Mouse (Mus musculus) CD8-positive naive resting alpha-beta T cell, adult 2 months (primary cell): ENCODE measurements around the gene D630039A03Rik.
A peak's percentile ranks its signal among the peaks of the same experiment; 100 is the strongest.

Source experiments
- DNase-seq, 2 experiments: peaks; one replicate each; pipeline ENCODE4 v3.0.0; 2022; ENCODE audit warnings: low read depth in 2 of 2, low spot score in 2 of 2

Gene D630039A03Rik

GRCm38 (mm10) chr4:57916201-57916661 lies at the start of gene D630039A03Rik:
Gene D630039A03Rik, minus strand, starts transcription at chr4:57916297.
- DNase-seq, result peak; percentile 28 to 34

DNA sequence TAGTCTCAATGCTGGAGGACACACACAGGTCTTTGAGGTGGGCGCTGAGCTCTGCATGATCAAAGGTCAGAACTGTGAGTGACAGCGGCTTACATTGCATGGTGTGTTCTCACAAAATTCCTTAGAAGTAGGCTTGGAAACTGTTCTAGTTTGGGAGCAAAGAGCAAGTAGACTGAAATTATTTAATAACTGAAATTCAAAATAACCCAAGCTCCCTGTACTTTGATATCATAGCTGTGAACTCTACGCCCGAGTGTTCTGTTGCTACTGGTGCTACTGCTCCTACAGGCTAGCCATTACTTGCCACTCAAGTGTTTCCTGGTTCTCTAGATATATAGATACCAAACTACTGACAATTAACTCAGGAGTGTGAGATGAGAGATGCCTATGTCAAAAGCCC lies 49.4 kb upstream of the D630039A03Rik start:
- no peak for DNase-seq

DNA sequence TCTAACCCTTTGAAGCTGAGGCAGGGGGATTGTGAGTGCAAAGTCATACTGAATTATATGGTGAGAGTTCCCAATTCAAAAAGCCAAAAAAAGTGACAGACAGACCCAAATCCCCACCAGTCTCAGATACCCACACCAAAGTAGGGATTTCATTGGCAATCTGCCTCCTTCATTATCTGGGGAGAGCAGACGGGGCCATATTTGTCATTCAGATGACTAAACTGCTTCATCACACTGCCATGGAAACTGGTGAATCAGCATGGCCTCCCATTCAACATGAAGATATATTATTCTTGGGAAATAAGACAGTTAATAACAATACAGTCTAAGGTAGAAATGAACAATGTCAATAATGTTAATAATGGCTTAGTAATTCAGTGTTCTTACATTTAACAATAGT lies 48.0 kb upstream of the D630039A03Rik start:
- no peak for DNase-seq

GRCm38 (mm10) chr4:57959056-57959455 lies 43.0 kb upstream of the D630039A03Rik start:
- DNase-seq, result no peak

GRCm38 (mm10) chr4:57958098-57958497 lies 42.0 kb upstream of the D630039A03Rik start:
- DNase-seq, result no peak

- no peak for DNase-seq
These were observed 41.3 kb upstream of the D630039A03Rik start for GRCm38 (mm10) chr4:57957200-57958085.

- peak; percentile 90 to 93 for DNase-seq
These were observed 40.2 kb upstream of the D630039A03Rik start, which contains the start of gene Txn1 for GRCm38 (mm10) chr4:57956029-57956960. Gene Txn1, minus strand, starts transcription at chr4:57956411.

DNA sequence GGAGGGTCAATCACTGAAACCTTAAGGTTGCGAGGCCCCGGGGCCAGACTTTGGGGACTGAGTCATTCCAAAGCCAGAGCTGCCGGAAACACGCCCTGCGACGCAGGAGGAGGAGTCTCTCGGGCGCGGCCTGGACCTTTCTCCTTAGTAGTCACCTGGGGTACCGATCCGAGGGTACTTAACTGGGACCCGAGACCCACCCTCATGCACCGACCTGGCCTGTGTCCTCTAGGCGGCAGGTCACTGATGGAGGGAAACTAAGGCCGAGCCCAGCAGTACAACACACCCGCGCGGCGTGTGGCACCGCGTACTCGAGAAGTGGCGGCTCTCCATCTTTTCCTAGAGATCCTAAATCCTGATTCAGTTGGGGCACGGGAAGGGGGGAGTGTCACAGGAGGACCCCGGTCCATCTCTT lies 39.5 kb upstream of the D630039A03Rik start:
- DNase-seq, result peak; percentile 18 to 43

- DNase-seq, result no peak
These were observed 38.9 kb upstream of the D630039A03Rik start for GRCm38 (mm10) chr4:57954991-57955390.

- no peak for DNase-seq
These were observed 38.5 kb upstream of the D630039A03Rik start for GRCm38 (mm10) chr4:57954580-57954979.

GRCm38 (mm10) chr4:57953796-57954195 lies 37.7 kb upstream of the D630039A03Rik start:
- DNase-seq, result no peak

DNA sequence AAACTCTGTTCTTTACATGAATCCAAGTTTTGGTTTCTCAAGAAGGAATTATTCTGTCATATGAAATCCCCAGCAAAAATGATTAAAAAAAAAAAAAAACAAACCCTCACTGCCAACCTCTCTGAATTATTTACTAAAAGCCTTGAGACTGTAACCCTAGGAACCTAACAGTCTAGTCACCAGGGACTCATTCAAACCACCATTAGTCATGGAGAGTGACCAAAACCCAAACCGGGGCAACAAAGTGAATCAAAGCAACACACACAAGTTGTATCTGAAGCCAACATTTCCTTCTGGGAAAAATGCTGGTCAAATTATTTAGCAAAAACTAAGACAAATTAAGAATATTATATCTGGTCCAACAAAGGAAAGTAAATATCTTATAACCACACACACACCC lies 36.8 kb upstream of the D630039A03Rik start:
- no peak for DNase-seq

- no peak for DNase-seq
These were observed 36.3 kb upstream of the D630039A03Rik start for GRCm38 (mm10) chr4:57952416-57952815.

GRCm38 (mm10) chr4:57949866-57950265 lies 33.8 kb upstream of the D630039A03Rik start:
- no peak for DNase-seq

- no peak for DNase-seq
These were observed 31.4 kb upstream of the D630039A03Rik start for GRCm38 (mm10) chr4:57947476-57947875.

GRCm38 (mm10) chr4:57947036-57947435 lies 30.9 kb upstream of the D630039A03Rik start:
- no peak for DNase-seq

DNA sequence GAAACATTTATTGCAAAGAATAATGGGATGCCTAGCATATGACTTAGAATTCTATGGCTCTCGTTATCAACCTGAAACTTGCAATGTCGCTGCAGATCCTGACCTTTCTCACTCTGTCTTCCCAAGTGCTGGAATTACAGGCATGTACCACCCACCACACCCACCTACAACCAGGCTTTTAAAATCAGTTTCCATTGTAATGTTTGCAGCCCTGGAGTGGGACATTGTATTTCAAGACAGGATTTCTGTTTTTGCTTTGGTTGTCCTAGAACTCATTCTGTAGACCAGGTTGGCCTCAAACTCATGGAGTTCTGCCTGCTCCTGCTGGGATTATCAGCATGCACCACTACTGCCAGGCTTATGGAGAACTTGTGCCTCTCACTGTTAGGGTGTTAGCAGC lies 26.8 kb upstream of the D630039A03Rik start:
- DNase-seq, result no peak

- no peak for DNase-seq
These were observed 24.5 kb upstream of the D630039A03Rik start for GRCm38 (mm10) chr4:57940631-57941030.

- DNase-seq, result no peak
These were observed 21.2 kb upstream of the D630039A03Rik start for GRCm38 (mm10) chr4:57937292-57937691.

DNA sequence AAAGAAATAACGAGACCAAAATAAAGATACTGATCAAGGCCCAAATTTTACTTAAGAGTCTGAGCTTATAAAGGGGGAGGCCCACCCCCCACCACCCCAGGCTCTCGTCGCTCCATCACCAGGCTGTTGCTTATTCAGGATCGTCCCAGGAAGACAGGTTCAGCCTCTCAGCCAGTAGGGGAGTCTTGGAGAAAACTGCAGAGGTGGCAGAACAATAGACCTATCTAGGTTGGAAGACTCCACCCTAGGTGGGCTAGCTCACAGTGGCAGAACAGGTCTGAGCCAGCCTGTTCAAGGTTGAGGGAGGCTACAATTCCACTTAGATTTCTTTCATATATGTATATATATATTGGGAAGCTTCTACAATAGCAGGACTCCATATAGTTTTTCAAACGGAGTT lies 18.1 kb upstream of the D630039A03Rik start:
- DNase-seq, result no peak

DNA sequence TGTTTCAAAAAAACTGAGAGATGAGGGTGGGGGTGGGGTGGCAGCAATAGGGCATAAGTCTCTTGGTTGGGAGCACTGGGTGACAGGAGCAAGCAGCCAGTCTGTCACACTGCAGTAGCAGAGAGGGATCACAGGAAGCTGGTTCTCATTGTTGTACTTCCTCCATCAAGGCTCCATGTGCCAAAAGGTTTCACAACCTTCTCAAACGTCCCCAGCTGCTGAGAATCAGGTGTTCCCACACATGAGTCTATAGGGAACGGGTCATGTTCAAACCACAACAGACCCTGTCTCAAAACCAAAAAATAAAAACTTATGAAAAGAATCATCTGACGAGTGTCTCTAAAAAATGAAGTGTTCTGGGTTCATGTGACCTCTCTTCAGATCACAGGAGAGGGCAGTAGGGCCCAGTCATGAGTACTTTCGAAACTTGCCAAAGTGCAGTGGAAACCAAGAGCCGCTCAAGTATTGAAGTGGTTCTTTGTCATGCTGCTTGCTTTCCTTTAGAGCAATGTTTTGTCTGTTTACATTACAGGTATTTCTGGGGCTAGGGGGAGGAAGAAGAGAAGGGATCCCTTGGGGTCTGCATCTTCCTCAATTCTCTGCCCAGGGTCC lies 14.6 kb upstream of the D630039A03Rik start:
- DNase-seq, result no peak
